Mouse (Mus musculus) thymus, adult 2 months (tissue): ENCODE results near the gene Nos1. TPM values are rescaled to one million over a fixed set of nuclear protein-coding genes. Genes with fewer than 3 reads are reported as not detected.

Experiments
- DNase-seq: peaks from one replicate; pipeline ENCODE4 v3.0.0; 2021
- H3K27ac ChIP-seq: fragments of 200-500 bp; 2 replicates; pipeline ENCODE4 v1.5.1; 2012; ENCODE audit warnings: low read length, control low read depth; ENCODE audit not compliant: control insufficient read depth, insufficient read depth
- H3K27me3 ChIP-seq: fragments of 200-500 bp; 2 replicates; pipeline ENCODE4 v1.6.1; 2012; ENCODE audit warnings: mild to moderate bottlenecking, low read length, moderate library complexity, mixed read lengths; ENCODE audit not compliant: control insufficient read depth, insufficient read depth
- H3K36me3 ChIP-seq: fragments of 200-500 bp; 2 replicates; pipeline ENCODE4 v1.6.1; 2012; ENCODE audit warnings: mild to moderate bottlenecking, low read length, moderate library complexity; ENCODE audit not compliant: control insufficient read depth, insufficient read depth
- H3K4me1 ChIP-seq: fragments of 200-500 bp; replicated peaks from 2 replicates; pipeline ENCODE4 v1.6.1; 2012; ENCODE audit warnings: low read length; ENCODE audit not compliant: control insufficient read depth, insufficient read depth
- H3K4me3 ChIP-seq: fragments of 200-500 bp; 2 replicates; pipeline ENCODE4 v1.5.1; 2012; ENCODE audit warnings: mild to moderate bottlenecking, low read length, control low read depth, moderate library complexity; ENCODE audit not compliant: control insufficient read depth, insufficient read depth
- CTCF ChIP-seq: fragments of 200-500 bp; IDR thresholded peaks from 2 replicates; pipeline ENCODE4 v1.5.1; 2012; ENCODE audit warnings: mild to moderate bottlenecking, control low read depth, low read length, moderate library complexity, borderline replicate concordance; ENCODE audit not compliant: control insufficient read depth, poor library complexity, insufficient read depth; ENCODE audit errors: extremely low read depth
- POLR2A ChIP-seq: fragments of 200-500 bp; IDR thresholded peaks from 2 replicates; pipeline ENCODE4 v1.6.1; 2012; ENCODE audit warnings: mild to moderate bottlenecking, low read length, control low read depth, moderate library complexity; ENCODE audit not compliant: control insufficient read depth, poor library complexity, insufficient read depth; ENCODE audit errors: extremely low read depth
- WGBS: fragments of 180-500 bp; shearing (Covaris S2); methylation state at CpG from one replicate; pipeline ENCODE4 v1.1.7; 2018; 5-methylcytosine and 5-hydroxymethylcytosine counted together
- polyA plus RNA-seq: library from polyadenylated mRNA; depleted of rRNA; stranded (reverse); fragments of >200 nt; gene quantifications from 2 replicates; pipeline ENCODE4 v1.2.3, GENCODE M21; 2012

Gene Nos1
- polyA plus RNA-seq, 1 experiment: 0.35 TPM

DNA sequence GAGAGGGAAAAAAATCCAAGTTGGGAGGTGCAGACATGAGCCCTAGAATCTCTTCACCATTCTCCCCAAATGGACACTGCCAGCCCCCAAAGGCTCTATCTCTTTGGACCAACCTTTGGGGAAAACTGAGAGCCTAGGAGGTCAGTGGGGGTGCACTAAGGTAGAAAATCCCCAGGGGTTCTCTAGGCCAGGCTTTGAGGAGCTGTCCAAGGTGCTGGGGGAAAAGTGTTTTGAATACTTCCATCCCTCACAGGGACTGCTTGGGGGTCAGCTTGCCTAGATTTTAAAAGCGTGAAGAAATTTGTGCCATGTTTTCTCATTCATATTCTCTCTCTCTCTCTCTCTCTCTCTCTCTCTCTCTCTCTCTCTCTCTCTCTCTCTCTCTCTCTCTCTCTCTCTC, 63.8 kb downstream of the Nos1 start:
- DNase-seq: no peak
- H3K27ac ChIP-seq: no peak overlapping the region
- TF ChIP-seq POLR2A (no peak), CTCF (no peak)
- H3K4me1 ChIP-seq: no peaks in the 10 kb centered on the region
- WGBS: 22% methylated on average over 1 of the region's 1 CpGs
- H3K27me3 ChIP-seq: no peaks in the 10 kb centered on the region; the same call in 1 of the 2 replicates
- H3K36me3 ChIP-seq: no peaks in the 10 kb centered on the region
- H3K4me3 ChIP-seq: no peak overlapping the region

DNA sequence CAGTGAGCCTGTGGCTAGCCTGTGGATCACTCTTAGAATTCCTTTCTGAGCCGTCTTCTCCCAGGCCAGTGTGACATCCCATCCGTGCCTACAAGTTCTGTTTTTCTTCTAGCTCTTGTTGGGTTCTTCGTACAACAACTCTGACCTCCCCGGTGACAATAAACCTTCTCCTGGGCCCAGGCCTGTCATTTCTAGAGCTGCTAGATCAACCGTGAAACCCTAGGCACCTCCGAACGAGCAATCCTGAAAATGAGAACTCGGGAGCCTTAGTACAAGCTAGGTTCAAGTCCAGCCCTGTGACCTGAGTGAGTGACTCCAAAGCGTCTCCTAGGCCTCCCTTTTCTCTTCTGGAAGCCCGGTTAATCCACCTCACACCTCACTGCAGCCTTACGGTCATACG, 69.6 kb downstream of the Nos1 start:
- WGBS: 86% methylated on average over 12 of the region's 12 CpGs
- Histone ChIP-seq H3K4me3 (no peak overlapping the region), H3K4me1 (no peaks in the 10 kb centered on the region), H3K27me3 (no peaks in the 10 kb centered on the region), H3K27ac (no peak overlapping the region), H3K36me3 (no peaks in the 10 kb centered on the region)
- TF ChIP-seq CTCF (no peak), POLR2A (no peak)
- no peak for DNase-seq

DNA sequence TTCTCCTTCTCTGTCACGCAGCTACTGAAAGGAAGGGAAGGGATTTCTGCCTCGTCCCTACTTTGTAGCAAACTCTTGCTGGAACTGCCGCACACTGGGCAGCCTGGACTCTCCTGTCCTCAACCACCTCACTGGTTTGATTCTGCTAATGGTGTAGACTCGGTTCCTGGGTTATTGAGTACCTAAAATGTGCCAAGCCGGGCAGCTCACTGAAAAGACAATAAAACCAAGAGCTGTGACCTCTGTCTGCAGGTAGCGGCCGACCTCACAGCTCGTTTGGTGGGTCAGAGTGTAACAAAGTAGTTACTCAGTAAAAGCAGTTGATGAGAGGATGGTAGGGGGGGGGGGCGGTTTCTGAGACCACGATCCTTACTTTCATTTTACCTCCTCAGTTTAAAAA, 72.9 kb downstream of the Nos1 start:
- Histone ChIP-seq H3K36me3 (no peaks in the 10 kb centered on the region), H3K27ac (no peak overlapping the region), H3K4me3 (no peak overlapping the region), H3K4me1 (no peaks in the 10 kb centered on the region), H3K27me3 (no peaks in the 10 kb centered on the region)
- WGBS: 72% methylated on average over 10 of the region's 10 CpGs
- no peak for TF ChIP-seq CTCF
- no peak for TF ChIP-seq POLR2A
- no peak for DNase-seq

DNA sequence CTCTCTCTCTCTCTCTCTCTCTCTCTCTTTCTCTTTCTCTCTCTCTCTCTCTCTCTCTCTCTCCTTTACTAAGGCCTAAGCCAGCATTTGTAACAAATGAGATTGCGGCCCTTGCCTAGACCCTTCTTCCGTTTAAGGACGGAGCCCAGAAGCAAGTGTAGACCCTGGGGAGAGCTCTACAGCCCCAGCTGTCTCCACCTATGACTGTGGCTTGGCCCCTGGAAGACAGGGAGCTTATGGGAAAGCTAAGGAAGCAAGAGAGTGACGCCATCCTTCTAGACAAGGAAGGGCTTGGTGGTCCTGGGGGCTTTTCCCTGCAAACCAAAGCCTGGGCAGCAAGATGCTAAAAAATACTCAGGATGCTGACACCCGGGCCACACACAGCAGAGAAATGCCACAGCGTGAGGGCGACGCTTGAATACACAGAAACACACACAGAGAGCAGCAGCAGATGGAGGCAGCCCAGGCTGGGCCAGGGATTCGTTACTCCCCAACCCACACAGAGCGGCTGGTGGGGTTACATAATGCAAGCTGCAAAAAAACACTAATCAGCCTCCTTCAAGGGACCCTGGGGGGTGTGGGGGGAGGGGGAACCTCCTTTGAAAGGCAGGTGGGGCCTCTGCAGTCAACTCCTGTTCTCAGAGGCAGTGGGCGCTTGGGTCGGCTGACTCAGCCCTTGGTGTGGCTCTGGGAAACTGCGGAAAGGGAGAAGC, 83.9 kb downstream of the Nos1 start:
- no peak for DNase-seq
- H3K4me3 ChIP-seq: no peak overlapping the region
- no peaks in the 10 kb centered on the region for H3K27me3 ChIP-seq
- H3K36me3 ChIP-seq: no peaks in the 10 kb centered on the region
- WGBS: 32% methylated on average over 13 of the region's 13 CpGs
- TF ChIP-seq CTCF: no peak
- no peak for TF ChIP-seq POLR2A
- no peak overlapping the region for H3K27ac ChIP-seq
- no peaks in the 10 kb centered on the region for H3K4me1 ChIP-seq

DNA sequence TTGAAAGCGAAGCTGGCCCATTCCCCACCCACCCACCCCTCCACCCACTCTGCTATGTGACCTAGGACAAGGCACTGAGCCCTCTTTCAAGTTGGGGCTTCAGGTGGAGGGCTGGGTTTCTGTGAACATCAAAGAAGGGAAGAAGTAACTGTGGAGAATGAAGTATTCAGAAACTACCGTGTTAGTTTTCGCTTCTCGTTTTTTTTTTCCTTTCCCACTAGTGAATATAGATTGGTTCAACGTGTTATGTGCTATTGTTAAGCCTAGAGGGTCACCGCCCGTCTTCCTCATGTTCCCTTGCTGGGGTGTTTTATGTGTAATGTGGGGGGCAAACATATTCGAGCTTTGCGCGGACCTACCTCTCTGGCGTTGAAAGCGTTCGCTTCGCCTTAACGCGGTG, 85.0 kb downstream of the Nos1 start:
- WGBS: 59% methylated on average over 16 of the region's 16 CpGs
- no peaks in the 10 kb centered on the region for H3K36me3 ChIP-seq
- no peaks in the 10 kb centered on the region for H3K27me3 ChIP-seq
- DNase-seq: no peak
- no peak overlapping the region for H3K4me3 ChIP-seq
- TF ChIP-seq CTCF: no peak
- no peak for TF ChIP-seq POLR2A
- H3K4me1 ChIP-seq: no peaks in the 10 kb centered on the region
- H3K27ac ChIP-seq: no peak overlapping the region

DNA sequence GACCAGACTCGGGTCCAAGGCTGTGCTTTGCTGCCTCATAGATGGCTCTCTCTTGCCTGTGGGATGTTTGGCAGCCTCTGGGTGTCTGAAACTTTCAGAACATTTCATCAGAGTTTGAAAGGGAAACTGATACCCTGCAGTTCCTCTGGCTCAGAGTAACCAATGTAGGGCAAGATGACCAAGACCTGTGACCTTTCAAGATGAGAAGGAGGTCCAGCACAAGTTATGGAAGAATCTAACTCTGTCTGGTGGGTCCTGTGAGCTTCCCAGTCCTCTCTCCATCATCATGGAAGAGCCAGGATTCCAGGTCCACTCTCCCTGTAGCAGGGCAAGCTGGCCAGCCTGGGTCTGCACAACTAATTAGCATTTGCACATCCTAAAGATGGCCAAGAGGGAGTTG, 90.8 kb downstream of the Nos1 start:
- no peaks in the 10 kb centered on the region for H3K27me3 ChIP-seq
- H3K4me3 ChIP-seq: no peak overlapping the region
- no peak overlapping the region for H3K27ac ChIP-seq
- no peak for TF ChIP-seq POLR2A
- TF ChIP-seq CTCF: no peak
- H3K4me1 ChIP-seq: no peaks in the 10 kb centered on the region
- WGBS: 52% methylated on average over 1 of the region's 1 CpGs
- H3K36me3 ChIP-seq: no peaks in the 10 kb centered on the region
- DNase-seq: no peak

DNA sequence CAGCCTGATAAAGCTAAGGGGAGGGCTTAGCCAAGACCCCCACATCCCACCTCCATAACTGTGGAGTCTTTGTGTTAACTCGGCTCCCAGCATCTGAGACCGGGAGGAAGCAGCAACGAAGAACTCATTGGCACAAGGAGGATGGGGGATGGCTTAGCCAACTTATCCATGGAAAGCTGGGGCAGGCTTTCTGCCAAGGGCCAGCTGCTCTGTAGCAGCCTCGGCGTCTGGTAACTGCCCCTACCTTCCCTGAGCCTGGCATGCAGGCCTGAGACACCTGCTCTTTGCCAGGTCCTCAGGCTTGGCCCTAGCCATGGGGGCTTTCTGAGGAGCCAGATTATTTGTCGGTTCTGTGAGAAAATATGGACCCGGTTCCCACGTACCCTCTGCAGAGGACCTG, 93.0 kb downstream of the Nos1 start:
- DNase-seq: no peak
- Histone ChIP-seq H3K36me3 (no peaks in the 10 kb centered on the region), H3K4me3 (no peak overlapping the region), H3K4me1 (no peaks in the 10 kb centered on the region), H3K27me3 (no peaks in the 10 kb centered on the region), H3K27ac (no peak overlapping the region)
- TF ChIP-seq POLR2A: no peak
- no peak for TF ChIP-seq CTCF
- 92% methylated on average over 8 of the region's 8 CpGs for WGBS
